Mouse (Mus musculus) testis, adult 2 months (tissue): ENCODE results near the gene Klf7. TPM values are rescaled to one million over a fixed set of nuclear protein-coding genes. Genes with fewer than 3 reads are reported as not detected.

Source experiments
- H3K27ac ChIP-seq: fragments of 200-500 bp; 2 replicates; pipeline ENCODE4 v1.5.1; 2012; ENCODE audit warnings: low read depth, low read length; ENCODE audit not compliant: control insufficient read depth, insufficient read depth
- H3K27me3 ChIP-seq: fragments of 200-500 bp; 2 replicates; pipeline ENCODE4 v1.6.1; 2012; ENCODE audit warnings: mild to moderate bottlenecking, low read length, moderate library complexity; ENCODE audit not compliant: control insufficient read depth, insufficient read depth
- H3K36me3 ChIP-seq: fragments of 200-500 bp; 2 replicates; pipeline ENCODE4 v1.6.1; 2012; ENCODE audit warnings: mild to moderate bottlenecking, low read length; ENCODE audit not compliant: control insufficient read depth, insufficient read depth
- H3K4me1 ChIP-seq: fragments of 200-500 bp; 2 replicates; pipeline ENCODE4 v1.6.1; 2012; ENCODE audit warnings: low read length; ENCODE audit not compliant: control insufficient read depth, insufficient read depth
- H3K4me3 ChIP-seq: fragments of 200-500 bp; 2 replicates; pipeline ENCODE4 v1.5.1; 2012; ENCODE audit warnings: low read depth, mild to moderate bottlenecking, low read length, moderate library complexity, mixed read lengths; ENCODE audit not compliant: control insufficient read depth
- CTCF ChIP-seq: fragments of 200-500 bp; IDR thresholded peaks from 2 replicates; pipeline ENCODE4 v1.5.1; 2012; ENCODE audit warnings: low read depth, mild to moderate bottlenecking, inconsistent platforms, low read length, moderate library complexity; ENCODE audit not compliant: control insufficient read depth, insufficient read depth, insufficient replicate concordance
- POLR2A ChIP-seq: fragments of 200-500 bp; IDR thresholded peaks from 2 replicates; pipeline ENCODE4 v1.6.1; 2012; ENCODE audit warnings: low read depth, mild to moderate bottlenecking, inconsistent platforms, low read length, moderate library complexity; ENCODE audit not compliant: control insufficient read depth
- polyA plus RNA-seq: library from polyadenylated mRNA; depleted of rRNA; stranded (reverse); fragments of >200 nt; gene quantifications from 2 replicates; pipeline ENCODE4 v1.2.3, GENCODE M21; 2012

The Klf7 gene
- polyA plus RNA-seq, 1 experiment: 2.5 TPM

GRCm38 (mm10) chr1:64048567-64048966 is 73.5 kb downstream of the Klf7 start:
- Histone ChIP-seq H3K27ac (no peak overlapping the region), H3K36me3 (no peaks in the 10 kb centered on the region)
- TF ChIP-seq POLR2A (no peak), CTCF (no peak)

DNA sequence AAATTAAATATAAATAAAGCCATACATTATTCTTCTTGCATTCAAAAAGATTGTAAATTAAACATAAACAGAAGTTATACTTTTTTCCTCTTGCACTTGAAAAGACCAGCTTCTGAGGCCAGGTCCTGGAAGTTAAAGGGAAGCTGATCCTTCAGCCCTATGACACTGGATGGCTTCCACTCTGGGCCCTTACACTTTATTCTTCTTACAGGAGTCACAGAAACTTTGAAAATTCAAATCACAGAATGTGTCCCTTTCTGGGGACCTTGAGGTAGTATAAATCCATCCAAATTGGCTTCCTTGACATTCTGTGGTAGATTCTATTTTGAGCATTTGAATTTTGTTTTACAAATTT is 75.3 kb downstream of the Klf7 start:
- Histone ChIP-seq H3K27ac (no peak overlapping the region), H3K36me3 (no peaks in the 10 kb centered on the region), H3K27me3 (no peaks in the 10 kb centered on the region), H3K4me3 (no peak overlapping the region), H3K4me1 (no peaks in the 10 kb centered on the region)
- TF ChIP-seq CTCF: no peak
- no peak for TF ChIP-seq POLR2A

More at GRCm38 (mm10) chr1:64048567-64048966, 73.5 kb downstream of the Klf7 start:
- no peak overlapping the region for H3K4me3 ChIP-seq
- H3K4me1 ChIP-seq: no peaks in the 10 kb centered on the region
- no peaks in the 10 kb centered on the region for H3K27me3 ChIP-seq

- TF ChIP-seq CTCF (no peak), POLR2A (no peak)
- no peaks in the 10 kb centered on the region for H3K36me3 ChIP-seq
- no peak overlapping the region for H3K4me3 ChIP-seq
- H3K4me1 ChIP-seq: no peaks in the 10 kb centered on the region
- H3K27ac ChIP-seq: no peak overlapping the region
- no peaks in the 10 kb centered on the region for H3K27me3 ChIP-seq
Observed at GRCm38 (mm10) chr1:64046087-64046801, 75.8 kb downstream of the Klf7 start.

GRCm38 (mm10) chr1:64044577-64044976 is 77.5 kb downstream of the Klf7 start:
- no peak overlapping the region for H3K27ac ChIP-seq
- TF ChIP-seq CTCF (no peak), POLR2A (no peak)
- H3K36me3 ChIP-seq: no peaks in the 10 kb centered on the region
- H3K4me3 ChIP-seq: no peak overlapping the region
- H3K4me1 ChIP-seq: no peaks in the 10 kb centered on the region
- no peaks in the 10 kb centered on the region for H3K27me3 ChIP-seq

GRCm38 (mm10) chr1:64040831-64041383 is 81.2 kb downstream of the Klf7 start:
- TF ChIP-seq POLR2A (no peak), CTCF (no peak)
- no peaks in the 10 kb centered on the region for H3K4me1 ChIP-seq
- H3K27ac ChIP-seq: no peak overlapping the region
- no peaks in the 10 kb centered on the region for H3K36me3 ChIP-seq
- H3K4me3 ChIP-seq: no peak overlapping the region
- H3K27me3 ChIP-seq: no peaks in the 10 kb centered on the region

DNA sequence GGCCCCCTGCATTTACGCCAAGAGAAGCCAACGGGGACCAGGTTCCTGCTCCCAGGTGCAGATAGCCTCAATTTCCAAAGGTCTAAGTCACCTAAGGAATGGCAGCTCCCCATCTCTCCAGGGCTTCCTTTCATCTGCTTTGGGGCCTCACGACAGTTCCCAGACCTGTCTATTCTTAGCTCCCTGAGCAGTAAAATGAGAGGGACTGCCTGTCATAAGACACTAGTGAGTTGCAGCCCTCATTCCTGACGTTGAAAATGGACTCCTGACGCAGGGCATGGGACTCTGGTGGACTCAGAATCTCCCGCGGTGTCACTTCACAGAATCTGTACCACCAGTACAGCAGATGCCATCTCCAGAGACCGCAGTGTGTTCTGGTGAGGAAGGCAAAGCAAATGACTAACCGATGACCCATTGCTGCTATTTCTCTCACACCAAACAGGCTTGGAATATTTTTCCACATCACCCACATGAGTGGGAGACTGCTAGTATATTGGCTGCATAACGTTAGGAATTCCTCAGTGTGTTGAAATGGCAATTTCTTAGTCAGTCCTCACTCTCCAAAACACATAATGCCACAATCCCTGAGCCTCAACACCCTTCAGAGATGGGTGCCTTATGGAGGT is 81.9 kb downstream of the Klf7 start:
- H3K36me3 ChIP-seq: no peaks in the 10 kb centered on the region
- H3K4me3 ChIP-seq: no peak overlapping the region
- H3K27me3 ChIP-seq: no peaks in the 10 kb centered on the region
- no peaks in the 10 kb centered on the region for H3K4me1 ChIP-seq
- no peak overlapping the region for H3K27ac ChIP-seq
- no peak for TF ChIP-seq CTCF
- TF ChIP-seq POLR2A: no peak

DNA sequence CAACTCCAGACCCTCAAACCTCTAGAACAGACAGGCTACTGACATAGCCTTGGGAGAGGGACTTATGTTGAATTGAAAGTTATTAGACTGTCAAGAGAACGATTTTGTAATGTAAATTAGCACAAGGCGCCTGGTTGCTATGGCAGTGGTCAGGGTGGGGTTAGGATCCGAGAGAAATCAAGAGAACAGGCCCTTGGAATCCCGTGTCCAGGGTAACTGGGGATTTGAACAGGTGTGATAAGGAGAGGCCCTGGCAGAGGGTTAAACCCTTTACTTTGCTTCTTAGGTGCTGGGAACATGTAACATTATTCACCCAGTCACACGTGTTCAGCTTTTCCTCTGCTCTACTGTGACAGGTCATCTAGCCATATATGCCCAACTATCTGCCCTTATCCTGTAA is 83.7 kb downstream of the Klf7 start:
- Histone ChIP-seq H3K4me3 (no peak overlapping the region), H3K36me3 (no peaks in the 10 kb centered on the region), H3K27me3 (no peaks in the 10 kb centered on the region), H3K27ac (no peak overlapping the region), H3K4me1 (no peaks in the 10 kb centered on the region)
- TF ChIP-seq CTCF (no peak), POLR2A (no peak)
